Mouse (Mus musculus) myocyte (in vitro differentiated cells): ENCODE data around the gene Ugt1a7c.

Experiments used
- E2F4 ChIP-seq: IDR thresholded peaks from one replicate; pipeline ENCODE4 v1.6.1; 2011; ENCODE audit warnings: mild to moderate bottlenecking, control low read depth, moderate library complexity; ENCODE audit not compliant: insufficient read depth
- MAX ChIP-seq: IDR thresholded peaks from one replicate; pipeline ENCODE4 v1.6.1; 2011; ENCODE audit warnings: low read depth, mild to moderate bottlenecking, control low read depth
- MYOG ChIP-seq, 3 experiments: IDR thresholded peaks; one replicate each; pipeline ENCODE4 v1.6.1; 2011; ENCODE audit warnings: control low read depth in 2 of 3, low read depth in 2 of 3, mild to moderate bottlenecking in 2 of 3; ENCODE audit not compliant: insufficient read length in 2 of 3, control insufficient read depth in 1 of 3, insufficient read depth in 1 of 3
- POLR2A ChIP-seq: IDR thresholded peaks from one replicate; pipeline ENCODE4 v1.6.1; 2011; ENCODE audit warnings: low read depth, mild to moderate bottlenecking, control low read depth, moderate library complexity; ENCODE audit not compliant: insufficient read length
- SRF ChIP-seq: IDR thresholded peaks from one replicate; pipeline ENCODE4 v1.6.1; 2011; ENCODE audit warnings: low read depth; ENCODE audit not compliant: control insufficient read depth, insufficient read length
- TCF12 ChIP-seq: IDR thresholded peaks from one replicate; pipeline ENCODE4 v1.6.1; 2011; ENCODE audit warnings: mild to moderate bottlenecking, control low read depth; ENCODE audit not compliant: poor library complexity, insufficient read depth, severe bottlenecking
- USF1 ChIP-seq: IDR thresholded peaks from one replicate; pipeline ENCODE4 v1.6.1; 2011; ENCODE audit warnings: low read depth, mild to moderate bottlenecking, control low read depth, moderate library complexity

DNA sequence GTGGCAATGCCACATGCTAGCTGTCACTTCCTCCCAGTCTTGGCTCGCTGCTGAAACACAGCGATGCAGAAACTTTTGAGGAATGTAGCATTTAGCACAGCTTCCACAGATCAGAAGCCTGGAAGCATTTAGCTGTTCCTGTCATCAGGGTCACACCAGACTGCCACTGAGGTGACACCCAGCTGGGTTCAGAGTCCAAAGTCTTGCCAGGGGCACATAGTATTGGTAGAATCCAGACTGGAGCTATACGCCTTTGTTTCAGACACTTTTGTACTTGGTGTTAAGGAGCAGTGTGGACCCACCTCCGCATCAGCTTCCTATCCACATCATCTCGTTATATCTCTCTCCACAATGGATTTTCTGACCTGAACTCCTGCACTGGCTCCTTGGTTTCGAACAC lies 158.7 kb downstream of the Ugt1a7c start:
- TF ChIP-seq E2F4 (no peak), MAX (no peak), SRF (no peak), TCF12 (no peak), POLR2A (no peak), USF1 (no peak), MYOG (IDR thresholded peaks at IDR 0.05; ENCODE audit: control insufficient read depth in 1 of 3, insufficient read depth in 1 of 3, insufficient read length in 2 of 3, low read depth in 2 of 3) (no peak)
